Mouse (Mus musculus): ENCODE results near the gene Gphb5.
"Not testable (repeated sequence)": the region's sequence is repeated elsewhere in the genome, so short reads cannot be mapped to it uniquely, and the experiment has no call there.

Gene Gphb5

DNA sequence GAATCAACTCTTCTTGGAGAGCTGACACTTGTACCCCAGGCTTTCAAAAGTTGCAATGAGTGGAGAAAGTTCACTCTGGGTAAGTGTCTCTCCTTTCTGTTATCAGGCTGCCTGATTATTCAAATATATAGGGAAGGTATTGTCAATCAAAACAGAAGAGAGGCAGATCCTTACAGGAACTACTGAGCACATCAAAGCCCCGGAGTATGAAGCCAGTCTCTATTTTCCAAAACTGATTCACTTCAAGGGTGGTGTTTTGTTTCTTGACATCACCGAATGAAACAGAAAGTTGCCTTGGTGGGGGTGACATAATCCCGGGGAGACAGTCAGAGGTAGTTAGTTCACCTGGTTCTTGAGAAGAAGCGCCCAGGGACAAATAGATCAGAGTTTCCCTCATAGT is at the start of gene Gphb5:
Gphb5 (minus strand) TSS at position 101 of the 400 bp plus-strand sequence.
- no peak for DNase-seq (ENCODE audit: low read depth)

DNA sequence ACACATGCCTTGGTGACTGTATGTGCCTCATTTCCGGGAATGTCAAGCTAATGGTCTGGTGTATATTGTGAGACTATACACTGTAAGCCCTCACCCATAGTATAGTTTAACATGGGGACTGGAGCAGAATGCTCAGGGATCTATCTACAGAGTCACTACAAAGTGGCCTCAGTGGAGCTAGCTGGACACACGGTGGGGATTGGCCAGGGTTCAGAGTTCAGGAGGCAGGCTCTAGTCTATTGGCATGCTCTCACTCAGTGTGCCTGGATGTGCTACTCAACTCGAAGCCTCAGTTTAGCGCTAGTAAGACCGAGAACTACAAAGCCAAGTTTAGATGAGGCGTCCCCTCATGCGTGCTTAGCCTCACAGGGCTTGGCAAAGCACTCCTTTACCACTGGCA is 49.6 kb upstream of the Gphb5 start:
- no peak for DNase-seq (ENCODE audit: low read depth)

DNA sequence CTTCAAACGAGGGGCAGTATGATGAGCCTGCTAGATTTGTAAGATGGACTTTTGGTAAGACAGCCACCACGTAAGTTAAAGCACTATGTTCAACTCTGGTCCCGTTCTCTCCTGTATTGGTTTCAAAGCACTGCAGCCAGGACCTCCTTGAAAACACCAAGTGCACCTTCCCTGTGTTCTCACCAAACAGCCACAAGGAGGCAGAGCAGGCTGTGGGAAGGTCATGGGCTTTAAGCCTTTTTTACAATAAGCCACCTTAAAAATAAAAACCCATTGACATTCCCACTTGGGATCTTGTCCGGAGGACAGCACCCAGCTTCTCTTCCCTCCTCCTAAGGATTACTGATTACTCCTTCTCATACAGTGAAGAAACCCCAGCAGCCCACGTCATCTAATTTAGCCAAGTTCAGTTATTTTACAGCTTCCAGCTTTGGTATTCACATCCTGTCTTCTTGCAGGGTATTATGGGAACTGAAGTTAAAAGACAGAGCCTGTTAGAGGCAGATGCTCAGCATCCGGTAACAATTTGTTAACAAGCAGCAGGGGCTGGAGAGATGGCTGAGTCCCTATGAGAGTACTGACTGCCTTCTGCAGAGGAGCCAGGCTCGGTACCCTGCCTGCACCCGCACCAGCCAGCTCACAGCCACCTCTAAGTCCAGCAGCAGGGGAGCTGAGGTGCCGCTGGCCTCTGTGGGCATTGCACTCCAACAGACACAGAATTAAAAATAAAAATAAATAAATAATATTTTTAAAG is 47.6 kb upstream of the Gphb5 start:
- DNase-seq (ENCODE audit: low read depth), result no peak

DNA sequence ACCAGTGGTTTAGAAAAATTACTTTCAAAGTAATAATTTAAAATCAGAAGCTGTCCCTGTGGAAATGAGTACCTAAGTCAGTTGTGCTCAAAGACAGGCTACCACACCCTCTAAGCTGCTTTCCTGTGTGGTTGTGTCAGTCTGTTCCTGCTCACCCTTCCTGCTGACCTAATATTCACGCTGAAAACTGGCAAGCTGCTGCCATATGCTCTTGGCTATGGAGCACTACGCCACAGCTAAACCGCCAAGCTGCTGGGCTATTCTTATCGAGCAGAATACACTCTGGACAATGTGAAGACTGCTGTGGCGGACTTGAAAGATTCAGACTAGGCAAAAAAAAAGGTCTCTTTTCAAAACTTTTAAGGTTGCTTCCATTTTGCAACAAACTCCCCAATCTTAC is 44.0 kb upstream of the Gphb5 start:
- no peak for DNase-seq (ENCODE audit: low read depth)

DNA sequence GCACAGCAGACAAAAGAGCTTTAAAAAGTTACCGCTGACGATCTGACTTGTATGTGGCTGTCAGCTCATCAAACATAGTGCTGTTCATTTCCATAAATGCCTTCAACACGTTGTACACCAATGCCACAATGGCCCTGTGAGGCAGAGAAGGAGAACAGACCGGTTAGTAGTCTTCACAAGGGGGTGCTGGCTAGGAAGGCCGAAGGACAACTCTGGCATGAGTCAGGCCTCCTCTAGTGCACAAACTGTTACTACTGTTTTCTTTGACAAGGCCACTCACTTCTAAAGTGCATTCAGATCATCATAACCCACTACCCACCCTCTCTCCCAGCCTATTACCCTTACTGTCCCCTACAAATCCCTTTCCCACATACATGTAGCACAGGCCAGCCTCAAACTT is 43.1 kb upstream of the Gphb5 start:
- DNase-seq (ENCODE audit: low read depth), result no peak

DNA sequence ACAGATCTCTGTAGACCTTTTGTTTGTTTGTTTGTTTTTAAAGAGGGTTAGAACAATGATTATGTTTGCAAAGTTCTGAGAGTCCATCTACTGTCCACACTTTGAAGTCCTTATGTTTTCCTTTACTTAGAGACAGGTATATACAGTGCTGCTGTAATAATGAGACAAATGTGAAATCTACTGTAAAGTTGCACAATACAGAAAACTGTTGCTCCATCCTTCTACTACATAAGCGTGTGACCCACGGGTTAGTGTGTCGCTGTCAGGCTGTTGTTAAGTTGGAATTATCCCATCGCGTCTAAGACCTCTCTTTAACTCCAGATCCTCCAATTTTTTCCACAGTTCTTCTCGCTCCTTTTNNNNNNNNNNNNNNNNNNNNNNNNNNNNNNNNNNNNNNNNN is 36.9 kb upstream of the Gphb5 start:
- no peak for DNase-seq (ENCODE audit: low read depth)

DNA sequence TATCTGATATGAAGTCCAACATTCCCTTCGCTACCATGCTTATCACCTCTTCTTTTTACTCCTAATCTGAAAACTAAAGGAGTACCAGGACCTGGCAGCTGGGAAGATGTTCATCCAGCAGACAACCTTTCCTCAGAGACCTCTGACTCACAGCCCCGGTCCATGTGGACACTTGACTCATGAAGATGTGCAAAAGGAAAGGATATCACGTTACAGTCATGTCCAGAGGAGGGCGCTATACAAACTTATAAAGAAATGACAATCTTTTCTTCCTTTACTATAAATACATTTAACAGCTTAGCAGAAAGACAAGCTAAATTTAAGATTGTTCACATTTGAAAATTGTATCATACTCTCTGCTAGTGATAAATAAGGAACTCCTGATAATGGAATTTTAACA is 36.4 kb upstream of the Gphb5 start:
- no peak for DNase-seq (ENCODE audit: low read depth)

DNA sequence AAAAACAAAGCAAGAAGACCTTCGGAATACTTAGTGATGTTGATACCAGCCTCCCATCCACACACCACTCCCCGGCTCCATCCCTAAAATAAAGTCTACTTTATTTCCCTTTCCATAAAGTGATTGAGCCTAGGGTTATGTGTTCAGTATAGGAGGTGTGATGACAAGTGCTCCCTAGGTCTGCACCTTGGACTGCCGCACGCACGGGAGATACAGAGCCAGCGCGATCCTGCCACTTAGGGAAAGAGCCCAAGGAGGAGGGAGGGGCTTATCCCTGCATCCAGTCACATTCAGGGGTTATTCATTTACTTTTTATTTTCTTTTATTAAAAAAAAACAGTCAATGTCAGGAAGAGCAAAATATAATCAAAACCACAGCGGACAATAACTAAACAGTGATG is 34.0 kb upstream of the Gphb5 start:
- DNase-seq (ENCODE audit: low read depth), result no peak

DNA sequence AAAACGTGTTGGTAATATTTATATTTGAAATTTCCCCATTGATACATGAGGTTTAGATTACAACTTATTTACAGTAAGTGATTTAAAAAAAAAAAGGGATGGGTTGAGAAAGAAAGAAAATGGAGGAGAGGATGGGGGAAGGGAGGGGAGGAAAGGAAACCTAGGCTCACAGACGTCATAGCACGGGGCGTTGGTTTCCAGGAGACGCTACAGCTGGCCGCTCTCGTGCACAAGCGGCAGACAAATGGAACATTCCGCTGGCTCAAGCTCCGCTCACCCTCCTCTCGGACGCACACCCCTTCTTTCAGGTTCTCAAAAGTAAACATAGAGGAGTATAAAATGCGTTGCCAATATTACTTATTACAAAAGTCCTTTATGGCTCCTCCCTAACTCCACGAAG is 33.4 kb upstream of the Gphb5 start:
- no peak for DNase-seq (ENCODE audit: low read depth)

DNA sequence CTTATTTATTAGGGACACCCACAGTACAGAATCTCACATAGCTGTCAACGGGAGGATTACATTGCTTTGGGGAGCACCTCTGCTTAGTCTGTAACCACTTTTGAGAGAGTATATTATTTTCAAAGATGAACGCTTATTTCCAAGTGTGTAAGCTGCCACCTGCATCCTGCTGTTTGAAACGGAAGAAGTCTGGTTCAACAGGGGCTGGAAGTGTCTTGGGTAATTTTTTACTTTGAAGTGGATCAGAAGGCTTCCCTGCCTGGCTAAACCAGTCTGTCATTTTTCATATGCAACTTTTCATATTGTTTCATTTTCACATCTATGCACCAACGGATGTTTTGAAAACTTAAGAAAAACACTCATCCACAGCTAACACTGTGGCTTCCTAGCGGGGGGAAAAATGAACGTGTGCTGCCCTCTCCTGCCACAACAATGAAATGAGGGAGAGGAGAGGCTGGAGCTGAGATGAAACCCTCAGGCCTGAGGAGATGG is 32.9 kb upstream of the Gphb5 start:
- no peak for DNase-seq (ENCODE audit: low read depth)

DNA sequence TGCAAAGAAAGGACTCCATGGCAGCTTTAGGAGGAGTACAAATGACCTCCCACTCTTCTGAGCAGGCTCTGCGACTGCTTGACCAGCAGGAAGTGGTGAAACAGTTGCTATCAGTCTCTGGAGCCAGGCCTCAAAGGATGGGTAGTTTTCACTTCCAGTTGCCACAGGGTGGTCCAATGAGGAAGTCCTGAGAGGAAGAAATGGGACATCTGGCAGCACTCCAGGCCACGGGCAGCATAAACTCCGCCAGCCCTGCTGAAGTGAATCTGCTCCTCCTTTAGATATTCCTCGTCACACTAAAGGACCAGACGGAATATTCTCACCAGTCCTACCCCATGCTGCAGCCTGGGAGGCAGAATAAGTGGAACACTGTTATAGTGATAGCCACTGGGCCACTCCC is 32.3 kb upstream of the Gphb5 start:
- no peak for DNase-seq (ENCODE audit: low read depth)

DNA sequence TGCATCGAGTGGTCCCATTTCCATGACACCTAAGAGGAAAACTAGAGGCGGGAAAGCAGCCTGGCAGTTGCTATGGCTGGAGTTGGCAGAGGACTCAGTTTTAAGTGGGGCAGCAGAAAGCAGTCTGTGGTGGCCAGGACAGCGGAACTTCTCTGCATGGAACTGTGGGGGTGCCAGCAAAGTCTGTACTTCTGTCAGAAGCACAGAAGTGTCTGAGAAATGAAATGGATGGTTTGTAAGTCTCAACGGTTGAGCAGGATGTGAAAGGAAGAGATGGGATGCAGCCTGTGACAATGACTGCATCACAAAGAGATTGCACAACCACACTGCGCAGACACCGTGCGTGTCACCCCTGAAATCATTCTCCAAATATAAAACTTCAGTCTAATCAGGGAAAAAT is 29.7 kb upstream of the Gphb5 start:
- no peak for DNase-seq (ENCODE audit: low read depth)

DNA sequence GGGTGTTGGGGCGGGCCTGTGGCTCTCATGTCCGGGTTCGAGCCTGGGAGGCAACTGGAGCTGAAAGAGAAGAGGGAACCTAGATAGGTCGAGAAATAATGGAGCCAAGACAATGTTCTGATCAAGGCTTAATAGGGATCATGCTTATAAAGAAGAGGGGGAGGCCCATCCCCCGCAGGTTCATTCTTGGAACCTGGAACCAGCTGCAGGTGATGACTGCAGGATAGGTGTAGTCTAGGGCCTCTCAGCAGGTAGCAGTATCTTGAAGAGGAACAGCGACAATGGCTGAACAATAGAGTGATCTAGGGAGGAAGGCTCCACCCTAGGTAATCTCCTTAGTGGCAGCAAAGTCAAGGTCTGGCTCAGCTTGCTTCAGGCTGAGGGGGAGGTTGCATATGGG is 15.8 kb upstream of the Gphb5 start:
- not testable (repeated sequence) for DNase-seq (ENCODE audit: low read depth)

DNA sequence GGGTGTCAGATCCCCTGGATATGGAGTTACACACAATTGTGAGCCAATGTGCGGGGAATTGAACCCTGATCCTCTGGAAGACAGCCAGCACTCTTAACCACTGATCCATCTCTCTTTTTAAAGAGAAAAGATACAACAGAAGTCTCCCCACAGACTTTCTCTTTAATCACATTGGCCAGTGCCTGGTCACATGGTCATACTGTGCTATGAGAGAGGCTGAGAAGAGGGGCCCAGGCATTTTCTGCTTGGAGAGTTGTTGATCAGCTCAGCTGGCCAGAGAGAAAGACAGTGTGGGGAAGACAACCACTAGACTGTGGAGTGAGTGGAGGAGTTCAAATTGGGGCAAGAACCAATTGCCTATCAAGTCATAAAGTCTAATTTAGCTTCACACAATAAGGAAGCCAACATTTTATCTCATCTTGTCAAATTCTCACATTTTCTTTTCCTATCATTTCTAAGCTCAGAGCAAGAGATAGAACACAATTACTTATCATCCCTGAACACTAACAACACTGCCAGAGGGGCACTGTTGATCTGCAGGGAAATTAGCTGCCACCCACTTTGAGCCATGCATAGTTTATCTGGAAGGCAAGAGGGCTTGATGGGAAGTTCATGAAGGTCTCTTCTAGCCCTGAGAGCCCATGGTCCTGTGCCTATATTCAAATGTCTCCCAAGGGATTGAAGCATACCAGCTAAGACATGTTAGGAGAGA is 13.3 kb upstream of the Gphb5 start:
- no peak for DNase-seq (ENCODE audit: low read depth)

DNA sequence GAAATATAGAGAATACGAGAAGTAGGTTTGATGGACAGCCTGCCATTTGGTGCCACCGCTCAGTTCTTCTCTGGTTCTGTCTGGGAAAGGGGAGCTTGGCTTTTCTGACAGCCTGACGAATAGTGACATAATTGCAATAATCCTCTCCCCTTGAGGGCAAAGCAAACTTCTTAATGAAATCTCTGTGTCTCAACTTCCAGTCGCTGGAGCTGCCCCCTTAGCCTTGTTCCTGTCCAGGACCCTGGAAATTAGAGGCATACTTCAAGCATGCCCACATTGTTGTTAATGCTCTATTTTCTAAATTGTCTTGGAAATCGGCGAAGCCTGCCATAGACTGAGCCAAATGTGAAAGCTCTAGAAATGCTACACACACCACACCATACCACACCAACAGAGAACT is 12.1 kb upstream of the Gphb5 start:
- no peak for DNase-seq (ENCODE audit: low read depth)

DNA sequence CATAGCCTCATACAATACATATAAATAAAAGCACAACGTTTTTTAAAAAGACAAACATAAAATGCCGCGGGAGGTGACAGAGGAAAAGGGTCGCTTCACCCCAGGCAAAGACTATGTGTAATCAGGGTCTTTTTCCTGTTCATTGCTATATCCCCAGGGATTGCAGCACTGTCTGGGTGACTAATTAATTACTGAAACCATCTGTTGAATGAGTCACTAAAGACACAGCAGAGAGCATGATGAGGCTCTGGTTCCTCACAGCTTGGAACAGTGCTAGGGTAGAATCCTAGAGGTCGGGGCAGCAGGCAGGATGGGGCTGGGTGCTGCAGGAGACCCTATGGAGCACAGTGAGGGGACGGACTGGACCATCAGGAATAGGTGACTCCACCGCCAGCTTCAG is 9.3 kb upstream of the Gphb5 start:
- no peak for DNase-seq (ENCODE audit: low read depth)

DNA sequence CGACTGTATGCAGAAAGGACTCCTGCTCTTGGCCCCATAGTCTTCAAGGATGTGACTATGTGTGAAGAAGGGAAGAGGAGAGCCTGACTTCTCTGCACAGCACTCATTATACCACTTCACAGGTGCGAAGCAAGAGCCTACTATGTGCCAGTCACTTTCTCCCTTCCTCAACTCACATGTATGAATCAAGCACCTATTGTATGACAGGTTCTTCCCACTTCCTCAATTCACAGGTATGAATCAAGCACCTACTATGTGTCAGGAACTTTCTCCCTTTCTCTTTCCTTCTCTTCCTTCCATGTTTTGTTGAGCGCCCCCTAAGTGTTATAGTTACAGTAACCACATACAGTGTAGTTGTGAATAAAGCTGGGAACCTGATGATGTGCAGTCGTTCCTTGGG is 8.2 kb upstream of the Gphb5 start:
- DNase-seq (ENCODE audit: low read depth), result no peak

DNA sequence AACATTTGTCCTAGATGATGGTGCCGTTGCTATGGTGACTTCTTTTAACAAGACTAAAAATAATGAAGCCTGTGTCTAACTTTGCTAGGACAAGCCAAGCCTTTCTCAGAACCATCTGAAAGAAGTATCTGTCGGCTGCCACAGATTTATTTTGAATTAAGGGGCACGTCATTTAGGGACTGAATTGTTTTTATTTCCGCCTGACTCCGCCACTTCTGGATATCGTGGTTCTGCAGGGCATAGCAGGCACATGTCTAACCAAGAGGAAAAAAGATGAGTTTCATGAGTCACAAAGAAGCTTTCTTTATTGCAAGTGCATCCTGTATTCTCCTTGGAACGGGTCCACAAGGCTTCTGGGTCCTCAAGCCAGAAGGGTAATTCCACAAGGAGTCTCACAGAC is 7.8 kb upstream of the Gphb5 start:
- no peak for DNase-seq (ENCODE audit: low read depth)

DNA sequence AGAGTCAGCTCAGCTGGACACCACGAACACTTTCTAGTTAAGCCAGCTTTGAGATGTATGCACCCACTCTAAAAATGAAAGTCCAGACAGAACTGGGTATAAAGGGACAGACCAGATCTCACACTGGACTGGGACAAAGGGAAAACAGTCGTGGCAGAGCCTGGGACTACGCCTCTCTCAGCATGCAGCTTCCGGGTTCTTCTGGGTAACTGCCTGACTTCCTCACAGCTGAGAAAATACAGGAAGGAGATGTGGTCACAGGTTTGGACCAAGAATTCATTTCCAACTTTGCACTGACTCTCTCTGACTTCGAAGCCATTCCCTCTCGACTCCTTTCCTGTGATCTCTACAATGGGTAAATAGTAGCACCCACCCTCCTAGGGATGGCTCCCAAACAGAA is 1.6 kb downstream of the Gphb5 start:
- DNase-seq (ENCODE audit: low read depth), result no peak

DNA sequence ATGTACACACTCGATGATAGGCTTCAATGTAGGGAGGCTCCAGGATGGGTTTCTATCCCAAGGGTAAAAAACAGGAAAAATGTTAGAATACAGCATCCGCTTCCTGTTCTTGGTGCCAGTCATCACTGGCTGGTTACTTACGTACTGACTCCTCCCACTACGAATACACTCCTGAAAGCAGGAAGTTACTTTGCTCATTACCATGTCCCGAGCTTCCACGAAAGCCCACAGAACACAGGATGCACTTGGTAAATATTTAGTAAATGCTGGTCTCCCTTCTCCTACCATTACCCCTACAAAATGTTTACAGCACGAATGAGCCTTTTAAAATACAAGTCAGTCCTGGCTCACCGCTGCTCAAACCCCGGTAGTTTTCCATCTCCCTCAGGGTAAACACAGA is 3.6 kb downstream of the Gphb5 start:
- no peak for DNase-seq (ENCODE audit: low read depth)

DNA sequence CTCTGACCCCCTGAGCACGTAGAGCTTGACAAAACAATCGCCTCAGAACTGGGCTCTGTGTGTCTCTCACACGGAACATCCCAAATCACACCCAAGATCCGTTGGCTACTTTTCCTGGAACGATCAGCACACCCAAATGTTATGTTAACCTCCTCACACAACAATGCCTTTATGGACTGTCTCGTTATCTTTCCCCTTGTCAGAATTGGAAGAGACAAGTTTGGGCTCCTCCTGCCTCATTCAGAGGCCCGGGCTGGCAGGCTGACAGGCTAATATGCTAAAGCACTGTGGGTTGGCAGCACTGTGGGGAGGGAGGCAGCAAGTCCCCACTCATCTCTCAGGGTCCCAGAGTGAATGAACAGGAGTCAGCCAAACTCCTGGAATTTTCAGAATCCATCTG is 19.5 kb downstream of the Gphb5 start:
- peak; percentile 24 for DNase-seq (ENCODE audit: low read depth)

DNA sequence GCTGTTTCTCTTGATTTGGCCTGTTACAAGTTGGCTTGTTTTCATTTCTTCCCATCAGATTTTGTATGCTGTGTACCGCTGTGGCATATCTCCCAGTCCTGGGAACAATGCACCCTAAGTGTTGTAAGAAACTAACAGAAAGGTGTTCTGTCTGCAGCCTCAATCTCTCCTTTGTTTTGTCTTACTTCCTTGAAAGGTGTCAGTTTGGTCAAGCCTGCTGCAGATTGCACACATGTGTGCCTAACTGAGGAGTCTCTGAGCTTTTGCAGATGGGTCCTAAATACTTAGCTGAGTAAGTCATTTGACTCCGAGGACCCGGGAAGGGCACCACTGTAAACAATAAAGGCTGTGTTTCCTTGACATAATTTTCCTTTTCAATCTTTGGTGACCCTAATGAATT is 20.0 kb downstream of the Gphb5 start:
- DNase-seq (ENCODE audit: low read depth), result peak; percentile 33

DNA sequence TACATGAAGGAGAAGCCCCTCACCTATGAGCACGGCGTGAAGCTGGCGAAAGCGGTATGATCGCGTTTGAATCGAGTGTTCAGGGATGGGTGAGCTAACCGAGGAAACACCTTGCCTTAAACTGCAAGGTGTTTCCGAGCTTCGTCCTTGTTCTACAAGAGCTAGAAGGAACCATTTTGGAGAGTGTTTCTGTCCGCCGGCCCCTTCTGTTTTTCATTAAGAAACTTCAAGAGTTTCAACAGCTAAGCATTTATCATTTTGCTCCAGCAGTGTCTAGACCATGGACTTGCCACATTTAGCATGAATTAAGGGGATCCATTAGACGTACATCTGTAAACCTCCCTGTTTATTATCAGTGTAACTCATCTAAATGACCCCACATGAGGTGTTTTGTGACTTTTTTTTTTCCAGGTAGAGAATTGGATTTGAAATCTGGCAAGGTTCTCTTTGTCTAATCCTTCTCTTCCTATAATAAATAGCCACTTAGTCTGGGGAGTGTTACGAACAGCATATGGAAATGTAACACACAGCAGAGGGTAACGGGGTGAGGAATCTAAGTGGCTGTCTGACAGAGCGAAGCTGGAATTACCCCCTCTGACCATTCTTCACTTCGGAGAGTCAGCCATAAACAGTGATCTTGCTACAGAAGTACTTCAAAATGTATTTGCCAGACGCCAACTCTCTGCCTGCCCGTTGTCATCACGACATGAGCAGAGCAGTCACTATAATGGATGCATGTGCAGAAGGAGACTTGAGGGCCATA is 22.4 kb downstream of the Gphb5 start:
- no peak for DNase-seq (ENCODE audit: low read depth)

Measured in fibroblast of lung, adult 2 months (primary cell).